Mouse (Mus musculus) neutrophil, adult 5-6 weeks (primary cell): ENCODE data around the gene Igsf9b. TPM values are rescaled to one million over a fixed set of nuclear protein-coding genes. Genes with fewer than 3 reads are reported as not detected.

Experiments used
- ATAC-seq: fragments of 151-379, 151-347 bp; 2 replicates; pipeline ENCODE4 v1.8.0; 2017; ENCODE audit warnings: mild to moderate bottlenecking, moderate TSS enrichment; ENCODE audit not compliant: insufficient number of reproducible peaks, poor library complexity, low FRiP score, severe bottlenecking; ENCODE audit errors: extremely low read depth
- total RNA-seq: library from RNA; stranded (forward); fragments of 200-1000 nt; gene quantifications from 2 replicates; pipeline ENCODE4 v1.2.3, GENCODE M21; 2017

Igsf9b gene
- total RNA-seq, 1 experiment from 2014 or later: 0.12 TPM

- ATAC-seq: no peak
Observed at GRCm38 (mm10) chr9:27287419-27287818, 11.6 kb upstream of the Igsf9b start.

- no peak for ATAC-seq
Observed at GRCm38 (mm10) chr9:27288442-27288841, 10.6 kb upstream of the Igsf9b start.

GRCm38 (mm10) chr9:27289543-27290308, 9.3 kb upstream of the Igsf9b start:
- no peak for ATAC-seq

GRCm38 (mm10) chr9:27294380-27294779, 4.6 kb upstream of the Igsf9b start:
- no peak for ATAC-seq

DNA sequence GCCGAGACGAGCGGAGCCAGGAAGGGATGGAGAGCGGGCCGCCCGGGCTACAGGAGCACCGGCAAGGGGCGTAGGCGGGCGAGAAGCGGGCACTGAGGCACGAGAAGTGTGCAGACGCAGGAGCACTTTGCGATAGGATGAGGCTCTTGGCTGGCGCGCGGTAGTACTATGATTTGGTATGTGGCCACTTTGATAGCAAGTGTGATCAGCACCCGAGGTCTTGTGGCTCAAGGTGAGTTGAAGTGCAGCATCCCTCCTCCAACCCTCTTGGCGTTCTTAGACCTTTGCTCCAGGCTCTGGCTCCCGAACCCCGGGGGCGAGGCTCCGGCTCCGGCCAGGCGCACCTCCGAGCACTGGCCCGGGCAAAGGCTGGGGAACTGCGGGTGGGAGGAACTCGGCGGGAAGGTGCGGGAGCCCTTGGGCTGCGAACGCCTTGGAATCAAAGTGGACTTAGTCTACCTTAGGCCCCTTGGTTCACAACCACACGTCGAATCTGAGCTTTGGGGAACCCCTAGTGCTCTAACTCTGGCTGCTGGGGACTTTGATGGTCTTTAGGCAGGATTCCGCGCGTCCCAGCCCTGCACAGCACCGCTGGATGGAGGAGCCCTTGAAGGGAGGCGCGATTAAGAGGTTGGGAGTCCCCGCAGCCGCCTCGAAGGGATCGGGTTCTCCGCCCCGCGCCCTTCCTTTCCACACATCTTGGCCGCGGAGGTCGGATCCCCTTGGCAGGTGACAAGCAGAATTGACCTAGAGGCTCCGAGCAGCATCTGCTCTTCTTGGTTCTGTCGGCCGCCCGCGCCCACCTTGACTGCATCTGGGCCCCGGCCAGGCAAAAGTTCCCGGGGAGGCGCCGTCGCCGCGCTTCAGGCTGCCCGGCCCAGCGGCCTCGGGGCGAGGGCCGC, 533 bp downstream of the Igsf9b start:
- no peak for ATAC-seq

DNA sequence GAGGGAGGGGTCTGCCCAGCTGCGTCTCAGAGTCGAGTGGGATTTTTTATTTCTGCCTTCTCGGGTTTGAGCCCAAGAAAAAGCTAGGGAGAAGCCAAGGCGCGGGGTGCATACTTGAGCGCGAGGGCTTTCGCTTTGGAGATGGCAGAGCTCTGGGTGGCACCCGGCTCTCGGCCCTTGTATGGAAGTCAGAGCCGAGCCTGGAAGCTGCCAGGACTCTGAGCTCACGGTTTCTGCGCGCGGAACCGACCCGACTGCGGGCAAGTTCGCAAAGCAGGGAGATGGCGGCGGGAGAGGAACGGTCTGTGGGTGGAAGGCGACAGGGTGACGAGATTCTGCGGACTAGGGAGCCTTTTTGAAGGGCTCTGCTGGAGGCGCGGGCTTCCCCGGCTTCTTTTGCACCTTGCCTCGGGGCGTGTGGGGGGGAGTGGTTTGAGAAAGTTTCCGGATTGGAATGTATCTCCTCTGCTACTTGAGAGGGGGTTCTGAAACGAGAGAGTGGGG, 1.2 kb downstream of the Igsf9b start:
- ATAC-seq: no peak

DNA sequence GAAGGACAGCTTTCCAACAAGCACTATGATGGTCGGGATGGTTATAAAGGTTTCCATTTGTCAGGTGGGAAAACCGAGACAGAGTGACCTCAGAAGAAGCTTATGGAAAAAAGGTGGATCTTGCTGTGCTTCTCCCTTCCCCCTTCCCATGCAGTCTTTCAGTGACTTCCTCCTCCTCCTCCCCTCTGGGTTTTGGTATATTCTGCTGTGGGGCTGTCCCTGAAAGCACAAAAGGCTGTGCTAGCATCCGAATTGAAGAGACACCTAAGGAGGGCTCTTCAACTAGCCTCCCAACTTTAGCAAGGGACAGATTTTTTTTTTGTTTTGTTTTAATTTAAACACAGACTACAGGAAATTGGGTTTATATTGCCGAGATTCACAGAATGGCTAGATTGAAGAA, 1.7 kb downstream of the Igsf9b start:
- ATAC-seq: no peak

GRCm38 (mm10) chr9:27301486-27301885, 2.5 kb downstream of the Igsf9b start:
- no peak for ATAC-seq

GRCm38 (mm10) chr9:27302291-27302690, 3.3 kb downstream of the Igsf9b start:
- no peak for ATAC-seq

DNA sequence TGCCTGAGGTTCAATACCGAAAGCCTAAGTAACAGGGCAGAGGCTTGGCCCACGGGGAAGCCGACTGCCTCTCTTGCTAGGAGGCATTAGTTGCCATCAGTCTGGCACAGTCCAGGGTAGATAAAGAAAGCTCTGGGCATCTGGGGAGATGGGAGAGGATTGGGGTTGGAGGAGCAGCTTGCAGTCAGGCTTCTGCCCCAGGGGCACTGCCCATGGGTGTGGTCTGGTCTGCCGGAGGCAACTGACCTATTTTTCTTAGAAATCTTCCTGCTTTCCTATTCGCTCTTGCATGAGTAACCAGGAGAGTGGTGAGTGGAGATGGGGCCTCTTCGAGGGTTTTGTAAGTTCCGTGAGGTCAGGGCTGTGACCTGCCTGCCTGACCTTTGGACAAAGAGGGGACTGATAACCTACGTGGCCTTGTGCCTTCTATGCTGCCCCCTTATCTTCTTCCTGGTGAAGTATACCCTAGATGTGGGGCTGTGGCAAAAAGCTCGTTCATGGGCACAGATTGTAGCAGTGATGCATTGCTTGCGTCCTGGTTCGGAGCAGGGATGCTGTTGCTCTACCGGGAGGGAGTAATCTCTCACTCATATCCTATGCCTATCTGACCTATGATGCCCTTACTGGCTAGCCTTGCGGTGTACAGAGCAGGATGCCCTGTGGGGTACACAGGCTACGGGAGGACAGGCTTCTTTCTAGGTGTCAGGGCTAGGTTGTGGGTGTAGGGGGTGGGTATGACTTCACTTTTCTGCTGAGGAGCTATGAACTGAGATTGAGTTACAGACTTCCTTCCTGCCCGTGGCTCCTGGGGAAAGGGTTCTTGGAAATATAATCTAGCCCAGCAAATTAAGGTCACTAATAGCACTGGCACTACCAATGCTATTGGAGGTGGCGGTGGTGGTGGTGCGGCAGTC, 4.8 kb downstream of the Igsf9b start:
- no peak for ATAC-seq

DNA sequence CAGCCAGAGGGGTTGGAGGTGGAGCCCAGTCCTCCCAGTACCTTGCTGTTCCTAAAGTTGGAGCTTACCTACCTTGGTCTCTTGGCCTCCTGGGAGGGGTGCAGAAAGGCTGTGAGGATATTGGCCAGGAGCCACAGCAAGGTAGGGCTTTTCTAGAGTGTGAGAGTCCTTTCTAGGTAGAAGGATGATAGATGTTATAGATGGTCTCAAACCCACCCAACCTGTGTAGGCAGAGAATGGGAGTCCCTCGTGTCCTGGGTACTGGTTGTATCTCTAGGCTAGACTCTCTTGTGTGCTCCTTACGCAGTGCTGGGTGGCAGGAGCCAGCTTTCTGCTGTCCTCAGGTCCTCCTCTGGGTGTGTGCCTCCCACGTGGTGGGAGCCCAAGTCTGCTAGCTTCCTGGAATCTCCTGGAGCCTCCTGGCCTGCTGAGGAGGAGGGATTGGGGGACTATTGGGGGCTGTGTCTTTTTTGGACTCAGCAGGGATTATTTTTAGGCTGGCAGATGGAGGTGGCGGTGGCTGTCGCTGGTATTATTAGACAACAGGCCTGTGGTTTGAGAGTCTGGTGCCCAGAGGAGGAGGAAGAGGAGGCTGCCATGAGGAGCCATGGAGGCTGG, 5.6 kb downstream of the Igsf9b start:
- ATAC-seq: no peak

- ATAC-seq: no peak
Observed at GRCm38 (mm10) chr9:27305502-27305901, 6.5 kb downstream of the Igsf9b start.

DNA sequence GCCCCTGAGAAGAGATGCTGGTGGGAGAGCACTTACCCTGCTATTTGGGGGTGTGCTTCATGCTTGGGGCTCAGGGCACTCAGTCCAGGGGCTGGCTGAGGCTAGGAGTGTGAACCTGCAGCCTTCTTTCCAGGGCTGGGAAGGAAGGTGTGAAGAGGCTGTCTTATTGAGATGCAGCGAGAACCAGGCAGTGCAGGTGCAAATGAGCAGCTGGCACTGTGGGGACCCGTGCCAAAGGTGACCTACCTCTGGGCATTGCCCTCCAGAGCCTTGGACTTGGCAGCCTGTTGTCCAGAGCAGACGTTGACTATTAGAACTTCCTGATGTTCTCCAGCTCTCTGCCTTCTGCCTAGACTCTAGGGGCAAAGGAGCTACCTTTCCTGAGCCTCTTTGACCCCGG, 7.6 kb downstream of the Igsf9b start:
- ATAC-seq: no peak

- ATAC-seq: no peak
Observed at GRCm38 (mm10) chr9:27307265-27307664, 8.3 kb downstream of the Igsf9b start.

- no peak for ATAC-seq
Observed at GRCm38 (mm10) chr9:27308045-27308444, 9.0 kb downstream of the Igsf9b start.

- no peak for ATAC-seq
Observed at GRCm38 (mm10) chr9:27308561-27308960, 9.6 kb downstream of the Igsf9b start.

- ATAC-seq: no peak
Observed at GRCm38 (mm10) chr9:27310005-27310404, 11.0 kb downstream of the Igsf9b start.

DNA sequence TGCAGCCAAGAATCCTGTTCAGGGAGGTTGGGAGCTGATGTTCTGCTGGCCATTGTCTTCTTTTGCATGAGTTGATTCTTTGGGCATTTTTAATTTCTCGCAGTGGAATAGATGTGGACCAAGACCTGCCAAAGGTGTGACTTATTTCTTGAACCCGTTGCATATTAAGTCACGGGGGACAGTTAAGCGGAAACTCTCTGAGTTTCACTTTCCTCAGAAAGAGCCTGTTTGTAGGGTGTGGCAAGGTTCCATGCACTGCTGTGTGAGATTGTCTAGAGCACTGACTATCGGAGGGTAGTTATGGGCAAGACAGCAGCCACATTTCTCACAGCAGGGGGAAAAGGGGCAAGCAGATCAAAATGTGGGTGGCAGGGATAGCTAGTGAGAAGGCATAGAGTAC, 14.4 kb downstream of the Igsf9b start:
- ATAC-seq: no peak

- ATAC-seq: no peak
Observed at GRCm38 (mm10) chr9:27321267-27321666, 22.3 kb downstream of the Igsf9b start.
